Mouse (Mus musculus) small intestine, adult 2 months (tissue): ENCODE data around the gene Snx33.

ENCODE experiments used
- CTCF ChIP-seq: fragments of 200-500 bp; IDR thresholded peaks from 2 replicates; pipeline ENCODE4 v1.5.1; 2012; ENCODE audit warnings: low read depth, mild to moderate bottlenecking, control low read depth, inconsistent platforms, low read length, moderate library complexity, mixed read lengths; ENCODE audit not compliant: insufficient replicate concordance, insufficient read length; ENCODE audit errors: extremely low read depth
- POLR2A ChIP-seq: fragments of 200-500 bp; IDR thresholded peaks from 2 replicates; pipeline ENCODE4 v1.6.1; 2012; ENCODE audit warnings: low read depth, mild to moderate bottlenecking, control low read depth, inconsistent platforms, low read length, moderate library complexity

- no peak for TF ChIP-seq CTCF
- no peak for TF ChIP-seq POLR2A
Observed at GRCm38 (mm10) chr9:56930556-56930955, 2.4 kb upstream of the Snx33 start.
